Mouse (Mus musculus): Measurements from ENCODE around the gene Mt3. TPM values are rescaled to one million over a fixed set of nuclear protein-coding genes. Genes with fewer than 3 reads are reported as not detected.

The Mt3 gene
- total and polyA plus RNA-seq, 3 experiments: not detected

DNA sequence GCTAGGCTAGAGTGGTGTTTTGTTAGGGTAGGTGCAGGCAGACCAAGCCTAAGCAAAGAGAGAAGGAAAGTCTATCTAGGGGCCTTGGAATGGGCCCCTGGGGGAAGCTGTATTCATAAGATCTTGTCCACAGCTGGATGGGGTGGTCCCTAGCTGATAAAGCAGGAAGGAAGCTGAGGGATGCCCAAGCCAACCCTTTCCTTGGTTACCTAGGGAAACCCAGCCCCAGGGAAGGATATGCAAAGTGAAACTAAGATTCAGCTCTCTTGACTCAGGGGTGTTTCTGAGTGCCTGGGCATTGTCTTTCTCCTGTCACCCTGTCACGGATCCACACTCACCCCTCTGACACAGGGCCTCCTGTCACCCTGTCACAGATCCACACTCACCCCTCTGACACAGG is 39.0 kb upstream of the Mt3 start:
- ATAC-seq (ENCODE audit: extremely low read depth, insufficient number of reproducible peaks, low FRiP score, poor library complexity, severe bottlenecking) (no peak), DNase-seq (ENCODE audit: low spot score) (no peak)
- Histone ChIP-seq H3K9me3 (replicated peaks) (no peaks in the 10 kb centered on the region), H3K4me3 (ENCODE audit: low read depth, low read length) (no peak overlapping the region), H3K4me1 (ENCODE audit: insufficient read depth, low read depth, low read length) (peaks cover 14% of the 10 kb centered on the region), H3K27me3 (ENCODE audit: insufficient read depth, low read length) (peaks cover 6% of the 10 kb centered on the region; the same call in 1 of the 2 replicates), H3K36me3 (replicated peaks) (no peaks in the 10 kb centered on the region)
- TF ChIP-seq CTCF (IDR thresholded peaks at IDR 0.05; ENCODE audit: low read depth, low read length) (no peak), TAL1 (conservative IDR thresholded peaks at IDR 0.05; ENCODE audit: low read depth, low read length) (no peak), POLR2AphosphoS5 (IDR thresholded peaks at IDR 0.05; ENCODE audit: insufficient replicate concordance, low read depth, low read length) (no peak), GATA2 (IDR thresholded peaks at IDR 0.05; ENCODE audit: borderline replicate concordance, low read depth, low read length) (no peak), GATA1 (IDR thresholded peaks at IDR 0.05; ENCODE audit: borderline replicate concordance, low read length) (no peak)

DNA sequence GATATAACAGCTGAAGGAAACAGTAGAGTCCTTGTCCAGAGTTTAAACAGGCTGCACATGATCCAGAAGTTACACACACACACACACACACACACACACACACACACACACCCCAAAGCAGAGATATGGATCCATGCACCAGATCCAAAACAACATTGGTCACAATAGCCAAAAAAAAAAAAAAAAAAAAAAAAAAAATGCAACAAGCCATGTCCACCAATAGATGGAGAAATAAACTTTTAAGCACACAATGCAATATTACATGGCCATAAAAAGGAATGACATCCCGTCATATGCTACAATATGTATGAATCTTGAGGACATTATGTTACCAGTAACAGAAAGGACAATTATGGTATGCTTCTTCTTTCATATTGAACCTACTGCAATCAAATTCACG is 38.4 kb upstream of the Mt3 start:
- H3K36me3 ChIP-seq (replicated peaks): no peaks in the 10 kb centered on the region
- H3K27me3 ChIP-seq (ENCODE audit: insufficient read depth, low read length): peaks cover 6% of the 10 kb centered on the region; the same call in 1 of the 2 replicates
- no peaks in the 10 kb centered on the region for H3K9me3 ChIP-seq (replicated peaks)
- no peak for TF ChIP-seq GATA1 (IDR thresholded peaks at IDR 0.05; ENCODE audit: borderline replicate concordance, low read length)
- peaks cover 16% of the 10 kb centered on the region for H3K4me1 ChIP-seq (ENCODE audit: insufficient read depth, low read depth, low read length)
- ATAC-seq (ENCODE audit: extremely low read depth, insufficient number of reproducible peaks, low FRiP score, poor library complexity, severe bottlenecking): no peak
- DNase-seq (ENCODE audit: low spot score): no peak
- no peak overlapping the region for H3K4me3 ChIP-seq (ENCODE audit: low read depth, low read length)

DNA sequence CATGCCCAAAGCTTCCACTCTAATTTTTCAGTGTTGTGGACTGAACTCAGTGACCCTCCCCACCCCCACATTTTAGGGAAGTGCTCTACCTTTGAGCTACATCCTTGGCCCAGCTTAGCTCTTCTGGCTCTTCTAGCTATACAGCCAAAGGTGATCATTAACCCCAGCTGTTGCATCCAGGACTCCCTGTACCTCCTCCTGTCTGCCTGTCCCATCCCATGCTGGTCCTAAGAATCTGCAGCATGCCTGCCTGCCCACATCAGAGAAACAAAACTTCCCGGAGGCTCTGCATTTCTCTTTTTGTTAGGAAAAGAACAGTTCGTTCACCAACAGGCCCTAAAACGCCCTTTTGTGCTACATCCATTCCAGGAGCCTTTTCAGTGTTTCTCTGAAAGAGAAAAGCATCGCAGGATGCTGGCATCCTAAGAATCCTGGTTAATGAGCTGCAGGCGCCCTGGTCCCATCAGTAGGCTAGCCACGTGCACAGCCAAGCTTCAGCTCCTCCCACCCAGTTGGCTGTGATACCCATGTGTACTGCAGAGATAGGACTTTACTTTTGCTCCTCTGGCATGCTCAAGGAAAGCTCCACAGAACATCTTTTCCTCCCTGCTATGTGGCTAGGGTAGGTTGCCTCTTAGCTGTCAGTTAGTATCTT is 33.5 kb upstream of the Mt3 start:
- Histone ChIP-seq H3K9me3 (replicated peaks) (no peaks in the 10 kb centered on the region), H3K36me3 (replicated peaks) (no peaks in the 10 kb centered on the region), H3K4me1 (ENCODE audit: insufficient read depth, low read depth, low read length) (peaks cover 6% of the 10 kb centered on the region; the same call in 1 of the 2 replicates), H3K27me3 (ENCODE audit: insufficient read depth, low read length) (peaks cover 14% of the 10 kb centered on the region), H3K4me3 (ENCODE audit: low read depth, low read length) (no peak overlapping the region)
- no peak for ATAC-seq (ENCODE audit: extremely low read depth, insufficient number of reproducible peaks, low FRiP score, poor library complexity, severe bottlenecking)
- no peak for TF ChIP-seq GATA2 (IDR thresholded peaks at IDR 0.05; ENCODE audit: borderline replicate concordance, low read depth, low read length)
- TF ChIP-seq CTCF (IDR thresholded peaks at IDR 0.05; ENCODE audit: low read depth, low read length): no peak
- TF ChIP-seq POLR2AphosphoS5 (IDR thresholded peaks at IDR 0.05; ENCODE audit: insufficient replicate concordance, low read depth, low read length): no peak
- TF ChIP-seq TAL1 (conservative IDR thresholded peaks at IDR 0.05; ENCODE audit: low read depth, low read length): no peak
- DNase-seq (ENCODE audit: low spot score): no peak

DNA sequence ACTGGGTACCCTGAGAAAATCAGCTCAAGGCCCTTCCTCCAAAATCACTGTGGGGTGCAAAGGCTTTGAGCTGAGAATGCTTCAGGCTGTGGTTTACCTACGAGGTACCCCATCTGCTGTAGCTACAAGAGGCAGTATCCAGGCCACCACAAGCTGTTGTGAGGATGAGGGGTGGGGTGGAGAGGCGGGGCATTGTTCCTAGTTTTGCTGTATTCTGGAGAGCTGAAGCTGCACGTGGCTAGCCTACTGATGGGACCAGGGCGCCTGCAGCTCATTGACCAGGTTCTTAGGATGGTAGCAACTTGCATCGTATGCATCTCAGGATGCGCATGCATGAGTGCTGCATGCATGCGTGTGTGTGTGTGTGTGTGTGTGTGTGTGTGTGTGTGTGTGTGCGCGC is 30.8 kb upstream of the Mt3 start:
- no peak for DNase-seq (ENCODE audit: low spot score)
- no peak overlapping the region for H3K4me3 ChIP-seq (ENCODE audit: low read depth, low read length)
- H3K27me3 ChIP-seq (ENCODE audit: insufficient read depth, low read length): peaks cover 23% of the 10 kb centered on the region
- H3K36me3 ChIP-seq (replicated peaks): no peaks in the 10 kb centered on the region
- ATAC-seq (ENCODE audit: extremely low read depth, insufficient number of reproducible peaks, low FRiP score, poor library complexity, severe bottlenecking): no peak
- H3K4me1 ChIP-seq (ENCODE audit: insufficient read depth, low read depth, low read length): peaks cover 6% of the 10 kb centered on the region; the same call in 1 of the 2 replicates
- TF ChIP-seq TAL1 (conservative IDR thresholded peaks at IDR 0.05; ENCODE audit: low read depth, low read length) (no peak), GATA2 (IDR thresholded peaks at IDR 0.05; ENCODE audit: borderline replicate concordance, low read depth, low read length) (no peak), CTCF (IDR thresholded peaks at IDR 0.05; ENCODE audit: low read depth, low read length) (no peak), POLR2AphosphoS5 (IDR thresholded peaks at IDR 0.05; ENCODE audit: insufficient replicate concordance, low read depth, low read length) (no peak)
- H3K9me3 ChIP-seq (replicated peaks): no peaks in the 10 kb centered on the region

DNA sequence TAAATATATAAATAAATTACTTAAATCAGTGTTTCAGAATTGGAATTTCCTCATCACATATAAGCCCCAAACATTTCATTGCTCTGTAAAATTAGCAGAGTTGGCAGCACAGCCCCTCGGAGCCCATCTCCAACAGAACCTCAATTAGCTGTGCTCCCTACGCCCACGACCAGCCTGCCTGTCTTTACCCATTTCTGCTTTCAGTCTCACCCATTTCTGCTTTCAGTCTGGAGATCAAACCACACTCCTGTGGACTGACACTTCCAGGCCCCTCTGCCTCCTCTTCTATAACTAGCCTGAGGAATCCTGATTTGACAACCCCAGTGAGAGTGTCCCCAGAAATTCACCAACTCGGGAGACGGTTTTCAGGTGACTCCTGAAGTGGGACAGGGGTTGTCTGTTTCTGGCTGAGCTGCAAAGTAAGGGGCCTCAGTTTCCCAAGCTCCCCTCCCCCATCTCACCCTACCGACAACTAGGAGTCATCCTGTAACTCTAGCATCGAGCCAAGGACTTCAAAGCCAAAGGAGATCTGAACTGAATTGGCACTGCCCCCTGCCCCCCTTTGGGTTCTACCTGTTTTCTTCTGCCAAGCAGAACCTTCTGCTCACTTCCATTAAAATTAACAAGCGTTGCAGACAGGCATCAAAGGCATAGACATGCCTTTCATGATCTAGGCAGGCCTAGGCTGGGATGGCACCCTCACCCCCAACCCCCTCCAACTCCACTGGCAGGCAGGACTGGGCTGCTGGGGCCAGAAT is 29.5 kb upstream of the Mt3 start:
- H3K27me3 ChIP-seq (ENCODE audit: insufficient read depth, low read length): peaks cover 25% of the 10 kb centered on the region
- no peaks in the 10 kb centered on the region for H3K9me3 ChIP-seq (replicated peaks)
- no peak overlapping the region for H3K4me3 ChIP-seq (ENCODE audit: low read depth, low read length)
- TF ChIP-seq POLR2AphosphoS5 (IDR thresholded peaks at IDR 0.05; ENCODE audit: insufficient replicate concordance, low read depth, low read length) (no peak), CTCF (IDR thresholded peaks at IDR 0.05; ENCODE audit: low read depth, low read length) (no peak), TAL1 (conservative IDR thresholded peaks at IDR 0.05; ENCODE audit: low read depth, low read length) (no peak)
- H3K4me1 ChIP-seq (ENCODE audit: insufficient read depth, low read depth, low read length): peaks cover 6% of the 10 kb centered on the region; the same call in 1 of the 2 replicates
- H3K36me3 ChIP-seq (replicated peaks): no peaks in the 10 kb centered on the region
- ATAC-seq (ENCODE audit: extremely low read depth, insufficient number of reproducible peaks, low FRiP score, poor library complexity, severe bottlenecking) (no peak), DNase-seq (ENCODE audit: low spot score) (no peak)

DNA sequence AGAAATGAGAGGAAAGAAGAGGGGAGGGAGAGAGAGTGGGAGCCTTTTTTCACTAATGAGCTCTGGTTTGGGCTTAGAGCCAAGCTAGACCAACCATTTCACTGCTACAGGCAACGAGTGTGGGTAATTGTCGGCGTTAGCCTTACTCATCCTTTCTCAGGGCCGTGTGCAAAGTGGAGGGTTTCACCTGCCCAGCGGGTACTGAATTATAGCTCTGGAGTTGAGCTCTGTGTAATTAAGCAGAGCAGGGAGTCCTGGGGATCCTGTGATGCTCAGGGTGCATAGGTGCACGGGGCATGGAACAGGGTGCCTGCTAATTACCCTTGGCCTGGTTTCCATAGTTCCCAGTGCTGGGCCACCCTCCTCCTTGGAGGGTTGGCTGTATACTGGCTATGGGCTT is 24.7 kb upstream of the Mt3 start:
- ATAC-seq (ENCODE audit: extremely low read depth, insufficient number of reproducible peaks, low FRiP score, poor library complexity, severe bottlenecking) (no peak), DNase-seq (ENCODE audit: low spot score) (no peak)
- Histone ChIP-seq H3K4me3 (ENCODE audit: low read depth, low read length) (no peak overlapping the region), H3K36me3 (replicated peaks) (no peaks in the 10 kb centered on the region), H3K27me3 (ENCODE audit: insufficient read depth, low read length) (peaks cover 30% of the 10 kb centered on the region), H3K4me1 (ENCODE audit: insufficient read depth, low read depth, low read length) (no peaks in the 10 kb centered on the region), H3K9me3 (replicated peaks) (no peaks in the 10 kb centered on the region)
- TF ChIP-seq GATA1 (IDR thresholded peaks at IDR 0.05; ENCODE audit: borderline replicate concordance, low read length) (no peak), GATA2 (IDR thresholded peaks at IDR 0.05; ENCODE audit: borderline replicate concordance, low read depth, low read length) (no peak), TAL1 (conservative IDR thresholded peaks at IDR 0.05; ENCODE audit: low read depth, low read length) (no peak), POLR2AphosphoS5 (IDR thresholded peaks at IDR 0.05; ENCODE audit: insufficient replicate concordance, low read depth, low read length) (no peak), CTCF (IDR thresholded peaks at IDR 0.05; ENCODE audit: low read depth, low read length) (no peak)

All from G1E (cell line).